8 mouse cellular contexts compared by ENCODE assay signal in genomic region chr6:87850900-87851614, GRCm38 (mm10). TPM values are rescaled to one million over a fixed set of nuclear protein-coding genes. Genes with fewer than 3 reads are reported as not detected.
DNase-seq lines count a peak whose midpoint lies in the region; ATAC-seq and TF ChIP-seq lines count a peak whose summit lies in the region.

Gene Cnbp, minus strand, starts transcription at chr6:87851106.

- no peak for TF ChIP-seq CTCF in gastrocnemius, adult 2 months (IDR thresholded peaks at IDR 0.05)
- TF ChIP-seq CTCF in hindbrain, postnatal 0 days (IDR thresholded peaks at IDR 0.05; ENCODE audit: low read depth): no peak
- no peak for TF ChIP-seq CTCF in left cerebral cortex, adult 2 months (IDR thresholded peaks at IDR 0.05)

- peak within 1 kb of the TSS; percentile 100 for H3K27ac ChIP-seq in gastrocnemius, adult 2 months
- peak within 1 kb of the TSS; percentile 98 for H3K27ac ChIP-seq in hindbrain, postnatal 0 days
- H3K27ac ChIP-seq in left cerebral cortex, adult 2 months: peak within 1 kb of the TSS; percentile 99

- peak within 1 kb of the TSS; percentile 96 for H3K4me3 ChIP-seq in gastrocnemius, adult 2 months
- H3K4me3 ChIP-seq in hindbrain, postnatal 0 days (ENCODE audit: low read length): peak within 1 kb of the TSS; percentile 99
- peak within 1 kb of the TSS; percentile 91 for H3K4me3 ChIP-seq in left cerebral cortex, adult 2 months

- intact Hi-C loops in gastrocnemius, adult 2 months (cut with DNase I): loop anchor here (5.0 kb wide), 1 partner anchor 36 kb away; the partner anchor contains the start of gene Copg1
- intact Hi-C loops in left cerebral cortex, adult 2 months (cut with DNase I): loop anchor here (2.0 to 5.0 kb wide), 2 partner anchors 36 to 131 kb away; partner anchors contain the start of genes Copg1 and H1fx

- H3K36me3 ChIP-seq in hindbrain, postnatal 0 days (ENCODE audit: insufficient read depth, low read length): no peaks in the 10 kb centered on the region

- peak within 1 kb of the TSS; percentile 100 for H3K9ac ChIP-seq in hindbrain, postnatal 0 days (replicated peaks; ENCODE audit: low read length)

- under 1% methylated on average over 51 of the region's 55 CpGs for WGBS in hindbrain, postnatal 0 days

- no peaks in the 10 kb centered on the region for H3K9me3 ChIP-seq in hindbrain, postnatal 0 days (ENCODE audit: low read length)

- H3K27me3 ChIP-seq in hindbrain, postnatal 0 days (ENCODE audit: insufficient read depth, low read length): no peaks in the 10 kb centered on the region

- H3K4me1 ChIP-seq in hindbrain, postnatal 0 days (ENCODE audit: insufficient read depth, low read length): peaks cover 9% of the 10 kb centered on the region; the same call in 1 of the 2 replicates

- DNase-seq in WW6 (ENCODE audit: low read depth, low spot score): peak; percentile 91
- peak; percentile 95 to 98 for DNase-seq in cerebellum, postnatal 4 days (ENCODE audit: low spot score in 2 of 2)
- peak; percentile 99 for DNase-seq in gastrocnemius, adult 2 months
- peak; percentile 99 for DNase-seq in hindbrain, postnatal 0 days (ENCODE audit: low spot score)
- peak; percentile 97 to 98 for DNase-seq in left cerebral cortex, adult 2 months (ENCODE audit: extremely low spot score in 1 of 2, low spot score in 2 of 2)
- peak; percentile 95 to 97 for DNase-seq in right cerebral cortex, adult 2 months (ENCODE audit: low spot score in 2 of 2)
- peak; percentile 97 for DNase-seq in urinary bladder, postnatal 14 days (ENCODE audit: low spot score)

- peak within 1 kb of the TSS; percentile 83 for H3K4me2 ChIP-seq in hindbrain, postnatal 0 days (ENCODE audit: low read depth, low read length)

- peak; percentile 99 for ATAC-seq in hindbrain, postnatal 0 days
- peak; percentile 99 for ATAC-seq in megakaryocyte, adult 5-6 weeks (ENCODE audit: poor library complexity, severe bottlenecking)

RNA-seq across cellular contexts. Expression of gene Cnbp, which starts in this region (rescaled TPM):
- 100 to 1,000 TPM; 475 to 511 TPM for total RNA-seq in gastrocnemius, adult 2 months (2021)
- 196 and 209 TPM in 2 replicates for total RNA-seq in hindbrain, postnatal 0 days (2014; rRNA removed)
- 660 and 682 TPM in 2 replicates for polyA plus RNA-seq in hindbrain, postnatal 0 days (2015; fragmentation: Nextera tagmentation; extraction: Ambion mirVana)
- 100 to 1,000 TPM; 255 to 275 TPM for total RNA-seq in left cerebral cortex, adult 2 months (2021)
- 264 and 268 TPM in 2 replicates for total RNA-seq in megakaryocyte, adult 5-6 weeks (2015)
- total RNA-seq in megakaryocyte, adult 5-6 weeks (2017): 389 and 399 TPM in 2 replicates

Comparison
In these comparisons a context has a peak if more than half of its experiments do, and no peak if none do; other contexts are left out.
1. Peak in every context shown above with its lines: DNase-seq, ATAC-seq, H3K4me3 ChIP-seq and H3K27ac ChIP-seq.